Mouse (Mus musculus) C2C12 (cell line): ENCODE results near the gene Vmn1r3.
"Not testable (repeated sequence)": the region's sequence is repeated elsewhere in the genome, so short reads cannot be mapped to it uniquely, and the experiment has no call there.

Source experiments
- CTCF ChIP-seq: IDR thresholded peaks from one replicate; pipeline ENCODE4 v1.5.1; 2011; ENCODE audit not compliant: control insufficient read depth, insufficient read depth, insufficient read length
- USF1 ChIP-seq: IDR thresholded peaks from one replicate; pipeline ENCODE4 v1.6.1; 2011; ENCODE audit warnings: low read depth, mild to moderate bottlenecking, control low read depth, moderate library complexity

GRCm38 (mm10) chr4:3223483-3224209, 38.5 kb upstream of the Vmn1r3 start:
- not testable (repeated sequence) for TF ChIP-seq CTCF, USF1
